8 mouse cellular contexts compared by ENCODE assay signal in genomic region chr6:72711508-72712081, GRCm38 (mm10).
DNase-seq lines count a peak whose midpoint lies in the region; ATAC-seq lines count a peak whose summit lies in the region.

No protein-coding gene starts in this region.

- no peak overlapping the region for H3K4me2 ChIP-seq in forebrain, embryonic 16.5 days (ENCODE audit: low read length)

- intact Hi-C loops in left cerebral cortex, postnatal 4 days (cut with DNase I), result no loop called here

- H3K27me3 ChIP-seq in forebrain, embryonic 16.5 days (replicated peaks; ENCODE audit: control insufficient read depth, insufficient read depth, low read length), result no peaks in the 10 kb centered on the region

- no peak overlapping the region for H3K4me3 ChIP-seq in forebrain, embryonic 16.5 days (replicated peaks; ENCODE audit: low read length)

- WGBS in forebrain, embryonic 16.5 days, result 2% methylated on average over 8 of the region's 8 CpGs

- peak overlapping the region; percentile 29 for H3K27ac ChIP-seq in forebrain, embryonic 16.5 days (ENCODE audit: low read length)

- ATAC-seq in forebrain, embryonic 16.5 days, result peak; percentile 92

- H3K36me3 ChIP-seq in forebrain, embryonic 16.5 days (ENCODE audit: control insufficient read depth, insufficient read depth), result no peaks in the 10 kb centered on the region

- H3K9ac ChIP-seq in forebrain, embryonic 16.5 days (replicated peaks; ENCODE audit: low read depth, low read length), result no peak overlapping the region

- DNase-seq in right cerebral cortex, adult 2 months (ENCODE audit: low spot score in 2 of 2), result peak; percentile 20 to 46
- DNase-seq in right cerebral cortex, adult 18-20 months, result no peak
- peak; percentile 38 for DNase-seq in left cerebral cortex, postnatal 4 days
- DNase-seq in retina, embryonic 14.5 days (ENCODE audit: low spot score), result peak; percentile 70
- no peak for DNase-seq in spleen, postnatal 4 days (ENCODE audit: low spot score in 2 of 2)
- no peak for DNase-seq in cerebellum, adult 11-12 months
- no peak for DNase-seq in ovary, postnatal 14 days (ENCODE audit: low spot score)

- H3K4me1 ChIP-seq in forebrain, embryonic 16.5 days (replicated peaks; ENCODE audit: control insufficient read depth, insufficient read depth, low read length), result peaks cover 29% of the 10 kb centered on the region

- H3K9me3 ChIP-seq in forebrain, embryonic 16.5 days (ENCODE audit: control insufficient read depth, low read length), result no peaks in the 10 kb centered on the region

Comparison
In these comparisons a context has a peak if more than half of its experiments do, and no peak if none do; other contexts are left out.
1. DNase-seq: peak in right cerebral cortex, adult 2 months (2 of 2), left cerebral cortex, postnatal 4 days (single experiment) and retina, embryonic 14.5 days (single experiment); none in right cerebral cortex, adult 18-20 months (single experiment), spleen, postnatal 4 days (0 of 2), cerebellum, adult 11-12 months (single experiment) and ovary, postnatal 14 days (single experiment).